Mouse (Mus musculus) right cerebral cortex, postnatal 14 days (tissue): ENCODE measurements around the gene Slc28a1.
"Not testable (repeated sequence)": the region's sequence is repeated elsewhere in the genome, so short reads cannot be mapped to it uniquely, and the experiment has no call there.

Experiments used
- DNase-seq: peaks from one replicate; pipeline ENCODE4 v3.0.0; 2022

Slc28a1 gene

DNA sequence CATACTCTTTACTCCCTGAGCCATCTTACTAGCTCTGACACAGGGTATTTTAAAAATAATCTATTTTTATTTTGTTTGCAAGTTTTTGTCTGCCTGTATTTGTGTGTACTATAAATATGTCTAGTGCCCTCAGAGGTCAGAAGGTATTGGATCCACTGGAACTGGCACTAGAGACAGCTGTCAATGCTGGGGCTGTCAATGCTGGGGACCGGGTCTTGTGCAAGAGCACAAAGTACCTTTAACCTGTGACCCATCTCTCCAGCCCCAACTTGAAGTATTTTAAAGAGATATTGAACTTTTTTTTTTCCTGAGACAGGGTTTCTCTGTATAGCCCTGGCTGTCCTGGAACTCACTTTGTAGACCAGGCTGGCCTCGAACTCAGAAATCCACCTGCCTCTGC lies 59.3 kb downstream of the Slc28a1 start:
- no peak for DNase-seq

DNA sequence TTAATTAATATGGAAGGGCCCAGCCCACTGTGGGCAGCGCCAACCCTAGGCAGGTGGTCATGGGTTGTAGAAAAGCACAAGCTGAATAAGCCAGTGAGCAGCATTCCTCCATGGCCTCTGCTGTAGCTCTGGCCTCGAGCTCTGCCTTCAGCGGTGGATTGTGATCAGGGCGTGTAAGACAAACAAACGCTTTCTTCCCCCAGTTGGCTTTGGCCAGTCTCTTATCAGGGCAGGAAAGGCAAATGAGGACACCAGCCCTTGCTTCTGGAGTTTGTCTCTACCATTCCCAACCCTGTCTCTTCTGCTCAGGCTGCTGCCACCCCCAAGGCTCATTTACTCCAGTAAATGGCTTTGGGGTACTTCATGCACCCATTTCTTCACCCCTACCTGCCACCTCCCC lies 60.1 kb downstream of the Slc28a1 start:
- DNase-seq, result no peak

DNA sequence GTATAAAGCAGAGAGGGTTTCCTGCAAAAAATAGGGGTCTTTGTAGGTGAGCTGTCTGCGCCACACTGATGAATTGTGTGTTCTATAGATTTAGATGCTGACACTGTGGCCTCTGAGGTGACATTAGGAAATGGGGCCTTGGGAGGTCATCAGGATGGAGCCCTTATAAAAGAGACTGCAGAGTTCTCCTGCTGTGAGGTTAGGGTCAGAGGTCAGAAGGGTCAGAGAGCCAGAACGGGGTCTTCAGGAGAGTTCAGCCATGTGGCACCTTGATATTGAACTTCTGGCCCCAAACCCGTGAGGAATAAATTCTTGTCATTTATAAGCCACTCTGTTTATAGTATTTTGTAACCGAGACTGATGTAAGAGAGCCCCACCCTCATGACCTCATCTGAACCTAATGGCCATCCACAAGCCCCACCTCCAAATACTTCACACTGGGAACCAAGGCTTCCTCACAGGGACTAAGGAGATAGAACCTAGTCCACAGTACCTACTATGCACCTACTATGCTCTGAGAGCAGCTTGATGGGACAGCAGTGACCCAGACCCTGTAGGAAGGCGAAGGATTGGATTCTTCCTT lies 61.7 kb downstream of the Slc28a1 start:
- DNase-seq, result no peak

DNA sequence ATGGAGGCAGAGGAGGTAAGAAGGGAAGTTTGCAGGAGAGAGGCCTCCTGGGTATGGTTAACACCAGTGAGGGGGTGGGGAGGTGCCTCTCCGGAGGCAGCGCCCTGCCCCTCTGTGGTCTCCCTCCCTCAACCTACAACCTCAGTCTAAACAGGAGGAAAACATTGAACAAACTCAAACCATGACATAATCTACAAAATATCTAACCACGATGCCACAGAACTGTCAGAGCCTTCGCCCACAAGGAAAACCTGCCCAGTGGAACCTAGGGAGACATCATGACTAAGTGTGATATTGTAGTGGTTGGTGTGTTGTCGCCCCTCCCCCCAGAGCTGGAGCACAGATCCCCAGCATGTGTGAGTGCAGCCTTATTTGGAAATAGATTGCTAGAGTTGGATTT lies 64.9 kb downstream of the Slc28a1 start:
- DNase-seq, result peak; percentile 30

DNA sequence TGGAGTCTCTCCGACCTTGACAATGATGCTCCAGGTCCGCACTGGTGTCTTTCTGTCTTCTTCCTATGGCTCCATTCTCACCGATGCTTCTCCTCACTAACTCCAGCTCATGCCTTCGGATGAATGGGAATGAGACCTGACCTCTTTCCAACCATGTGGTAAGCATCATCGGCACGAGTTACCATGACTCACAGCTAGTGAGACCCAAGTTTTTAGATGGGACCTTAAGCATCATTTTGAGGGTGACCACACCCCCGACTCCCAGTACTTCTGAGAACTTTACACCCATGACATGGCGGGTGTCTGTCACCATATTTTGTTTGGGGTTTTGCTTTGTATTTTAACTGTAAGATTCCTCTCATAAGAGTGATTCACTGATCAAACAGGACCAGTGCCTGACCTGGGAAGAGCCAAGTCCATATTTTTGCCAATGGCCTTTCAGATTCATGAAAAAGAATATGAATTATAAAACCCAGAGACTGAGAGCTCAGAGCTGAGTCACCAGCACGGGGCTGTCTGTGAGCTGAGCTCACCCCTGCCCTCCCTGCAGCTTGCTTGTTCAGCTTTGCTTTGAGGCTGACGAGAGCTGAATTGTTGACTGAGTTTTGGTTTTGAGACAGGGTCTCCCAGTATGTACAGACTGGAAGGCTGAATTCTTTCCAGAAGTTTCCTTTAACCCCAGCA lies 68.0 kb downstream of the Slc28a1 start:
- DNase-seq, result no peak

DNA sequence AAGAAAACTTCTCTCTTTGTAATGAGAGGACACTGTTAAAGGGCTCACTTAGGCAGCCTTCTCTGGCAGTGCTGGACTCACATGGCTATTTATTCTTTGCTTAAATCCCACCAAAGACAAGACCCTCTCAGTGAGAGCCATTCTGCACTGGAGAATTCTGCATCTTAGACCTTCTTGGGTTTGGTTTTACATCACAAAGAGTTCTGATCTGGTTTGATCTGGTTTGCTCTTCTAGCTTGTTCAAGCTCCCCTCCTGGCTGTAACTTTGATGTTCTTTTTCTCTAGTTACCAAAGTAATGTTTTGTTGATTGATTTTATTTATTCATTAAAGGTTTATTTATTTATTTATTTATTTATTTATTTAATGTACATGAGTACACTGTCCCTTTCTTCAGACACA lies 68.6 kb downstream of the Slc28a1 start:
- DNase-seq, result no peak

DNA sequence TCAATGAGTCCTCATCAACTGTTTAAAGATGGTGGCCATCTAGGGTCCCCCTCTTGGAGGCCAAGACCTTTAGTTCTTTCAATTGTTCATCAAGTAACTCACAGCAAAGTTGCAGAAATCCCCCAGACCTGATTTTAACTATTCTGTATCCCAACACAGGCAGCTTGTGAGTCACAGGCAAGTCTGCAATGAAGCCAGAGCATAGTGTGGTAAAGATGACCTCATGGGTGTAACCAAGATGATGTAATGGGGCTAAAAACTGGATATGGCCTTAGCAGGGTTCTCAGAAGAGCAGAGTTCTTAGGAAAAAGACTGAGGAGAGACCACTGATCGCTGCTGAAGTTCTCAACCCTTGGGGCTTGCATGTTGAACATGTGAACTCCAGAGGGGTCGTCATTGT lies 69.5 kb downstream of the Slc28a1 start:
- no peak for DNase-seq

DNA sequence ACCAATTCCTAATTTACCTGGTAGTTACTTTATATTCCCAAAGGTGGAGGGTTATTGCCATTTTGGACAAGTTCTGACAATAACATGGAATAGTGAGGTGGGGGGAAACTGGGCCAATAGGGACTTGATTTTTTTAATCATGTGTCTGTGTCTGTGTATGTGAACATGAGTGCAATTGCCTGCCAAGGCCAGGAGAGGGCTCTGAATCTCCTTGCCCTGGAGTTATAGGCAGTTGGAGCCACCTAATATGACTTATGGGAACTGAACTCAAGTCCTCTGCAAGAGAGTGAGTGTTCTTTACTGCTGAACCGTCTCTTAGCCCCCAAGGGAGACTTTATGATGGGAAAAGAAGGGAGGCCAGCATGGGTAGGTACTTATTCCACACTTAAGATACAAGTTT lies 70.1 kb downstream of the Slc28a1 start:
- no peak for DNase-seq

DNA sequence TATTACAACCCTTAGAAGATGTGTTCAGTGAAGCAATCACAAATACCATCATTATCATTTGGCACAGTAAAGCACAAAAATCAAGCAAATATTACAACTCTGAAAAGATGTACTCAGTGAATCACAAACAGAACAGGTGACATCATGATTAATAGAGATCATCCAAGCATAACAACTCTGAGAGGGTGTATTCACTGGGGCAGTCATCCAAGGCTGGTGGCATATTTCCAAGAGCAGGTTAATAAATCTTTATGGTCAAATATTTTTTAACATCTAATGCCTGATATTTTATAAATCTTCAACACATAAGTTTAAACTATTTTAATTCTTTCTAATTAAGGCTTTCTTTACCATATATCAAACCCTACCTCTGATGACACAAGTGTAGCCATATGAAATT lies 71.4 kb downstream of the Slc28a1 start:
- DNase-seq, result not testable (repeated sequence)

DNA sequence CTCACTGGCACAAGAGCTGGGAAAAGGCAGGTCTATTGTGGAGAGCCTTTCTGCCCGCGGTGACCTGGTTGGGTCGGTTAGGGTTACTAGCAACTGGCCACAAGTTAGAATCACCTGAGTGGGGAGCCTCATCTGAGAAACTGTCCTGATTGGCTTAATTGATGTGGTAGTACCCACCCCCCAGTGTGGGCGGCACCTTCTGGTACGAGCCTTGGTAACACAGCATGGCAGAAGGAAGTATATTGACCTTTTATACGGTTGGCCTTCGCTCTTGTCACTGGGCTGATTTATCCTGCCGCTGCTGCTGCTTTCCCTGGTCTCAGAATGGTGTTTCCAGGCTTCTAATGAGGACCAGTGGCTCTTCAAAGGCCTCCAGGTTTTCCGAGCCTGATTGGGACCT lies 74.6 kb downstream of the Slc28a1 start:
- DNase-seq, result no peak

DNA sequence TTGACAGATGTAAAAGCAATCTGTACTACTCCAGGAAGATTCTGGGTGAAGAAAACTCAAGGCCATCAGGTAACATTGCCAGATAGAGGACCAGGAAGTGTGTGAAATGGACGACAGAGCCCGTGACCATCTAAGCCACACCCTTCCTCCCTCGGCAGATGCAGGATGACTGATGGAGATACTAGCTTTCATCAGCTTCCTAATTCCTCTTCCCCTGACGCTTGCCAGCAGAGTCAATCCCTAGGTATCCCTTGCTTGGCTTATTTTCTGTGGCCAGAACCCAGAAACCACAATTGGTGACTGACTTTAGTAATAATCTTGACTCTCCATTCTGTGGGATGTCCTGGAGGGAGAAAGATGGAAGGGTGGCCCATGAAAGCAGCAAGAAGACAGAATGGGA lies 80.9 kb downstream of the Slc28a1 start:
- DNase-seq, result no peak

DNA sequence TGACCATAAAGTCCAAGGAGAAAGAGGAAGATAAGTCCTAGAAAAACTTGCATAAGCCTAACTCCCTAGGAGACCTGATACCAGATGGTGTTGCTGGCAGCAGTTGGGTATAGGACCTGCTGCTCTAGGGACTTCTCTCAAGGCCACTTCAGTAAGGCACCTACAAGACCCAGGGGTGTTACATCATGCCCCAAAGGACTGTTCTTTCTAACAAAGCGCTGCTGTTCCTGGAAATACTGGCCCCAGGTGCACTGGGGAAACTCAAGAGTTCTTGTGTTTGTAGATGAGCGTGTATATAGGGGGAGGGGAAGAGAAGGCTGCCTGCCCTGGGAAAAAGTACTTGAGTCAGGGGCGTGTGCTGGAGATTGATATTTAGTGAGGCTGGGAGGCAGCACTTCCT lies 82.2 kb downstream of the Slc28a1 start:
- DNase-seq, result no peak

DNA sequence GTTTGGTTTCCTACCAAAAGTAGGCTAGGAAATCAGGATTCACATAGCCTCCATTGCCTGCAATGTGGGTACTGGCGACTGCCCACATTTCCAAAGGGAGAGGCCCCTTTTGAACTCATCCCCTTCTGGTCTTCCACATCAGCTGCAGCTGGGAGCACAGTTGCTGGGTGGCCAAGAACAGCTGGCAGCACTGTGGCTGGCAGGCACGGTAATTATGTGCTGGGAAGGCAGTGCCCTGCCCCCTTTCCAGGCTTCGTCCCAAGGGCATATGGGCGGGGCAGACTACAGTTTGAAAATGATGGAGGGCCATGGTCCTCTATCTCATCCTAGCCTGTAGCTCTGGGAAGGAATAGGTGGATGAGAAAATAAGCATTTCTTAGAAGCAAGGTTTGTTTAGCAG lies 83.9 kb downstream of the Slc28a1 start:
- no peak for DNase-seq

DNA sequence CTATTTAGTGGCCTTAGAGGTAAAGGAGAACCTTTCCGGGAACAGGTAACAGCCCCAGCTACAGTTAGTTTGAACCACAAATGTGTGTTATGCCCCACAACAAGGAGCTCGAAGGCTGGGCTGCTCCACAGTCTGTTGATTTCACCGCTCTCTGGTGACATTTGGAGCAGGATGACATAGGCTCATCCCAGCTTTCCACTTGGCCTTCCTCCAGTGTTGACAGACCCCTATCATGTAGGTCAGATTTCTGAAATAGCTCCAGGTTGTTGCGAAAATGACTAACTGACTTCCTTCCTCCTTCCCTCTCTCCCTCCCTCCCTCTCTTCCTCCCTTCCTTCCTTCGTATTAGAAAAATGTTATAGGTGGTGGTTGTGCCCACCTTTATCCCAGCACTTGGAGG lies 84.5 kb downstream of the Slc28a1 start:
- no peak for DNase-seq

DNA sequence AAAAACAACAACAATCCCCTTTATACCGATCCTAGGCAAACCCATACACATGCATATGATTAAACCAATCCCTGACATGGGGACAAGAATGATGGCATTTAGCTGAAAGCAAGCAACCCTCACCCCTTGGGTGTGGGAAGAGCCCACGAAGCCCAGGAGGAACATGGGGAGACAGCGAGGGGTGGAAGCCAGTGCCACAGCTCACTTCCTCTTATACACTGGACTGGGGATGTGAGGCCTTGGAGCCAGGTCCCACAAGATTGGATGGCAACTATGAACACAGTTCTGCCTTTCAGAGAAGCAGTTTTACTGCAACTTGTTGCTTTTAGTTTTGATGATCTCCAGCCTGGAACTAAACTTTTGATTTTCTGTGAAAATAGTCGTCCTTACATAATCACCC lies 85.2 kb downstream of the Slc28a1 start:
- DNase-seq, result no peak

DNA sequence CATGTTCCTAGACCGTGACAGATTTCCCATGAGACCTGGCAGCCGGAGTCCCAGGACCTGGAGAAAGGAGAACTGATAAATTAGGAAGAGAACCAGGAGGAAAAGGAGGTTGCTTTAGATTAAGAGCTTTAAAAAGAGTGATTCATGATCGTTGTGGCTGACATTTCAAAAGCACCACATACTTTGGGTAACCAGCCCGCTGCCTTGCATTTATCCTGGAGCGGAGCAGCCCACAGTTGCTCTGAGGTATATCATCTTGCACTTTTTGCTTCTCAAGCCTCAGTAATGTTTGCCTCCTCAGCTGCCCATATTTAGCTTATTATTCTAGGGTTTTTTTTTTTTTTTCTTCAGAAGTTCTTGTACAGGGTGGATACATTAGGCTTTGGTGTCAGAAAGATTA lies 87.8 kb downstream of the Slc28a1 start:
- no peak for DNase-seq

DNA sequence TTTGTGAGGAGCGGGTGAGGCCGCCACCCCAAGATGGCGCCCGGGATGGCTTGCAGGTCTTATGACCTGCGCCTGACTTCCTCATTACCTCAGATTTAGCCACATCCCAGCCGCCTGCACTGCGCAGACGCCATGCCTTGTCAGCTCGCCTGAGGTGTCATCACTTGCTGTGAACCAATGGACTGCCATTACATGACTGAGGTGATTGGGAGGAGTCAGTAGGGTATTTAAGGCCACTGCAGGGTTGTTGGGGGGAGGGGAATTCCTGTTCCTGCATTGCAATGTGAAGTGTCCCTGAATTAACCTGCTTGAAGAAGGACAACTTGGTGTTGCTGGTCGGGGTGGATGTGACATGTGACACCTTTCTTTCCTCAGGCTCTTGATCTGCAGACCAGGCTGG lies 89.0 kb downstream of the Slc28a1 start:
- DNase-seq, result not testable (repeated sequence)

DNA sequence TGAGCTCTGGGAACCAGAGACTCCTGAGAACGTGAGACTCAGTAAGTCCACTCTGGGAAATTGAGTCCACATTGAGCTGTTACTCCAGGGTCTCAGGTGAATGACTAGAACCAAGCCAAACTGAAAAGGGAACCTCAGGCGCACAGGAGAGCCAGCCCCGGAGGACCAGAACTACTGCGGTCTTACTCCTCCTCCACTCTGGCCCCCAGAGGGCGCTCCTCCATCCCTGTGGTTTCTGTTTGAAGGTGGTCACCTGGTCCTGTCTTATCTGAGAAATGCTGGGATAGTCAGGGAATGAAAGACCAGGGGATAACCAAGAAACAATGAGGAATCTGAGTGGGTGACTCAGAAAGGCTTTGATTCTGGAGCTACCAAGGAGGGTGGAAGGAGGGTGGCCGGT lies 94.3 kb downstream of the Slc28a1 start:
- DNase-seq, result peak; percentile 64

DNA sequence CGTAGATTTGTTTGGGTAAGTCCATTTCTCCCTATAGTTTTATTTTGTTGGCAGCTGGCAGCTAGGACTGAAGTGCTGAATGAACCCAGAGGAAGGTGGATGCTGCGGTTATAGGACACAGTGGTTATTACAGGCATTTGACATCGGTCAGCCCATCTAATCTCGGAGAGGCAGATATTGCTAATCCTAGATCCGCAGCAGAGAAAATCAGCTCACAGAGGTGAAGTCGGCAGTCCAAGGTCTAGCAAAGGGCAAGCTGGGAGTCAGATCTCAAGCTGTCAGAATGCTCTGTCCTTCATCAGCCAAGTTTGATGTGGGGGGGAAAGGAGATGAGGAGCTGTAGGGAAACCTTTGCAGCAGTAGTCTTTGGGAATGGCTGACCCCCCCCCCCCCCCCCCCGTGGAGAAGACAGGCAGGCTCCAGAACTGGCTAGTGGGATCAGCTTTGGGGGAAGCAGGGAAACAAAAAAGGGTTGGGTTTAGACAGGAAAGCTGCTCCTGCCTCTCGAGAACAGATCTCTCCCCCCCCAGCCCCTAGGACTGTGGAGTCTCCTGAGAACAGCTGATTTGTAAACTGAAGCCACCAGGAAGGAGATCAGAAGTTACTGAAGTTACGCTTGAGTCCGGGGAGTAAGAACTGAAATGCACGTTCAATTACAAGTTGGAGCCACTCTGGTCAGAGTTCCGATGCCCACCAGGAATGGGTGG lies 95.5 kb downstream of the Slc28a1 start:
- no peak for DNase-seq

DNA sequence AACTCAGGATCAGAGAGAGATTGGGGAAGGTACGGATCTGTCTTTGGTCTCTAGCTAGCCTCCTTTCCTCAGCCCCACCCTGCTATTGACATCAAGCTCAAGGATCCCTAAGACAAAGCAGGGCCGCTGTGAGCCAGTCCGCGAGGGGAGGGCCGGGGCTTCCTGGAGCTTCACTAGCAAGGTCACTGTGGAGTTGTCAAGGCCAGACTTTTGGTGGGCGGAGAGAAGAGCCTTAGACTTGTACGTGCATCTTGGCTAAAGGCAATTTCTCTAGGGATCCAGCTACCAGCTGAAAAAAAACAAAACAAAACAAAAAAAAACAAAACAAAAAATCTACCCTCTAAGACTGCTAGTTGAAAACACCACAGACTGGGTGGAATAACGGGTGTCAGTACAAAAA lies 97.2 kb downstream of the Slc28a1 start:
- no peak for DNase-seq

DNA sequence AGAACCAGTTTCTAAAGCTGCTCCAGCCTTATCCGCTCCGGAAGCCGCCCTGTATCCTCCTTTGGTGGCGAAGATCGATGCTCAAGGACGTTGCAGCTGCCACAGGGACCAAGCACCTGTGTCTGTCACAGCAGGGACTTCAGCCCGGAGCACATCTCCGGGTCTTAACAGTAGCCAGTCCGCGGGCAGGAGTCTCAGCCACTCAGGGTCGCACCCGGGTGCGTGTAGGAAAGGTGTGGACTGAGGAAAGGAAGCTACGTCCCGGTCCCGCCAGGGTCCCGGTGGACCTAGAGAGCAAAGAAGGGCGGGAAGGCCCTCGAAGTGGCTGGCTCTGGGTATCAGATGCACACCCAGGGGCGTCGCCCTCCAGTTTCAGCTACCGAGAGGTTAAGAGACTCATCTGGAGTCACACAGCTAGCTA lies 97.7 kb downstream of the Slc28a1 start:
- no peak for DNase-seq

DNA sequence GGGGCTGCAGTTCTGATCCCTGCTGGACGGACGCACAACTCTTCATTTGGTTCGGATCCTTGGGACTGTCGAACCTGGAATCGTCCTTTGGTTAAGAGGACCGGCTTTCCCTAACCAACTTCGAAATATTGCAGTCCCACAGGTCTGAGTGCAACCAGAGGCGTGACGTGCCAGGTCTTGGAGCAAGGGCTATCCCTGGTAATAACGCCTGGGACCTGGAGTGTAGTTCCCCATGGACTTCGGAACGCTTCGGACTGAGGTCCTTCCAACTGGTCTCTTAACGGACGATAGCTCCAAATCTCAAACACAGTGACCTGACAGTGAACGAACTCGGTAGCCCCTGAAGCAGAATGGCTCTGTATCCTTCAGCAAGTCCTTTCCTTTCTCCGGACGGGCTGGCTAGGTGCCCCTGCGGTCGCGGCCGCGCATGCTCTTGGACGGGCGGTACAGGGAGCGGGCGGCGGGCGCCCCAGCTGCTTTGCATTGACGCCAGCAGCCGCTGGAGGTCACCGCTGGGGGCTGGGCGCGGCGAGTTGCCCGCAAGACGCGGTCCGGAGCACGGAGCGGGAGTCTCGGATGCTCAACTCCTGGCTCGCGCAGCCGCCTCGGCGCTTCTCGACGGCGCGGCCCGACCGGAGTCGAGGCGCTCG lies 98.2 kb downstream of the Slc28a1 start:
- peak; percentile 75 for DNase-seq

DNA sequence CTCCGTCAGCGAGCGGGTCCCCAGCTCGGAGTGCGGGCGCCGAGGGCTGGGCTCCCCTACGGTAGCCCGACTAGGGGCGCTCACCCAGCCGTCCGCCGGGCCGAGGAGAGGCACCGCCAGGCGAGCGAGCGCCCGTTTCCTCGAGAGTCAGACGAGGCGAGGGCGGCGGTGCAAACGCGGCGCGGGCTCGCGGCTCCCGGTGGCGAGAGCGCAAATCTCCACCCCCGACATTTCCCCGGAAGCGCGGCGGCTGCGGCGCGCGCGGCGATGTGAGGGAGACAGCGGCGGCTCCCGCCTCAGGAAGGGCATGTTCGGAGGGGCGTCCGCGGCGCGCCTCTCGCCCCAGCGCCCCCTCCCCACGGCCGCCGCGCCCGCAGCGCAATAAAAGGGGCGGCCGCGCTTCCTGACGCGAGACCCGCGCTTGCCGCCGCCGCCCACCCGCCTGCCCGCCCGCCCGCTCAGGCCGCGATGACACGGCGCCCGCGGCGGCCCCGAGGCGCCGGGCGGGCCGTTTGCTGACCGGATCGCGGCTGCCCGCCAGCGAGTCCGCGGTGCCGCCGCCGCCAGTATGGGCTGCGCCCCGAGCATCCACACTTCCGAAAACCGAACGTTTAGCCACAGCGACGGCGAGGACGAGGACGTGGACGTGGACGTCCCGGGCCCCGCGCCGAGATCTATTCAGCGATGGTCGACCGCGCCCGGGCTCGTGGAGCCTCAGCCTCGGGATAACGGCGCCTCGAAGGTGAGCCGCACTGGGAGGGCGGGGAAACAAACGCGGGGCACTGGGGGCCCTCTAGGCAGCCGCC lies 99.0 kb downstream of the Slc28a1 start, which contains the start of gene Pde8a:
TSS of gene Pde8a (plus strand) at position 250 of the 806 bp plus-strand sequence.
- peak; percentile 20 for DNase-seq
